Mouse (Mus musculus) natural killer cell, adult 2 months (primary cell): Measurements from ENCODE around the gene Esp31.

Experiments used
- DNase-seq, 2 experiments: peaks; one replicate each; pipeline ENCODE4 v3.0.0; 2022; ENCODE audit warnings: low spot score in 2 of 2

The Esp31 gene

DNA sequence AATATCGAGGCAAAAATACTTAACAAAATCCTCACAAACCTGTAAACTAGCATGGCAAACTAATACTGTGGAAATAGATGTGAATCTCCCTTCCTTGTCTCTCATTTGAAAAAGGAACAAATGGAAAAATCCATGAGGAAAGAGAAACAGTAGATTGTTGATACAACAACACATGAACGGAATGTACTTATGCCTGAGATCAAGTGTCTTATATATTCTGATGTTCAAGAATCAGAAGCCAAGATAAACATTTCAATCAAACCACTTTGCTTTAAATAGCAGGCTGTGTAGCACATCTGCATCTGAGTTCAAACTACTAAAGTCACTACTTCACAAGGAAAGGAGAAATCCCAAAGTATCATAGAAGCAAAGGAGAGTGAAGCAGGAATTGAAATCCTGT is at the start of gene Esp31:
TSS of gene Esp31 (plus strand) at position 301 of the 400 bp plus-strand sequence.
- no peak for DNase-seq
